Mouse (Mus musculus) frontal cortex, adult (tissue): ENCODE measurements around the gene Gtf3a.
A peak's percentile ranks its signal among the peaks of the same experiment; 100 is the strongest.

Source experiments
- ATAC-seq: cut with Nextera tagmentation; 2 replicates; pipeline ENCODE4 v1.9.2; 2017; ENCODE audit warnings: mild to moderate bottlenecking, moderate library complexity, mixed read lengths; ENCODE audit not compliant: low TSS enrichment

Gtf3a gene

DNA sequence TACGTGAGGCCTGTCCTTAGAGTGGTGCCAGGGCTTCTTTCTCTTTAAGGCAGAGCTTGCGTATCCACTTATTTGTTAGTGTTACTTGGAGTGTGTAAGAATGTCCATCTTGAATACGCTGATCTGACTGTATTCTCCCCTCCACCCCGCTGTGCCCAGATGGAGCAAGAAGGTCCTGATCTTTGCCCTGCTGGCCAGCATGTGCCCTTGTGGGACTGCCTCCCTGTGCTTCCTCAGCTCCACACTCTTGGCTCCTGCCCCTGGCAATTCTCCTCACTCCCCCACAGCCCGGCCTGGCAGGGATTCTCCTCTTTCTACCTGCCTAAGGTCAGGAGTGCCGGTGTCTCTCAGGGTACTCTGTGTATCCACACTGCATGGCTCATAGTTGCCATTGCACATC, 32.9 kb downstream of the Gtf3a start:
- no peak for ATAC-seq

DNA sequence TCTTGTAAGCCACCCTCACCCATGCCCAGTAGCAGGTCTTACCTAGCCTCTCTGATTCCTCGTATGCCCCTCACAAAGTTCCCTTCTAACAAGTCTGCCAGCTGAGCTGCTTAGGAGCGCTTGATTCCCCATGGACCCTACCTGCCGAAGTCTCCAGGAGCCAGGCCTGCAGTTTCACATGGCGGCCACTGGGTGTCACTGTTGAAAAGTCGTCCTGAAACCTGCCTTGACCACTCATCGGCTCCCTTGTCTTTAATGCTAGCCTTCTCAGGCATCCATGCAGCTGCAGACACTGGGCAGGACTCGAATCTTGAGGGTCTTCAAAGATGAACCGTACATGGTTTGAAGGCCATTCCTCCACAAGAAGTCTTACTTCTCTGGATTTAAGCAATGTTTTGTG, 34.8 kb downstream of the Gtf3a start:
- peak; percentile 64; the same call in 1 of the 2 replicates for ATAC-seq

DNA sequence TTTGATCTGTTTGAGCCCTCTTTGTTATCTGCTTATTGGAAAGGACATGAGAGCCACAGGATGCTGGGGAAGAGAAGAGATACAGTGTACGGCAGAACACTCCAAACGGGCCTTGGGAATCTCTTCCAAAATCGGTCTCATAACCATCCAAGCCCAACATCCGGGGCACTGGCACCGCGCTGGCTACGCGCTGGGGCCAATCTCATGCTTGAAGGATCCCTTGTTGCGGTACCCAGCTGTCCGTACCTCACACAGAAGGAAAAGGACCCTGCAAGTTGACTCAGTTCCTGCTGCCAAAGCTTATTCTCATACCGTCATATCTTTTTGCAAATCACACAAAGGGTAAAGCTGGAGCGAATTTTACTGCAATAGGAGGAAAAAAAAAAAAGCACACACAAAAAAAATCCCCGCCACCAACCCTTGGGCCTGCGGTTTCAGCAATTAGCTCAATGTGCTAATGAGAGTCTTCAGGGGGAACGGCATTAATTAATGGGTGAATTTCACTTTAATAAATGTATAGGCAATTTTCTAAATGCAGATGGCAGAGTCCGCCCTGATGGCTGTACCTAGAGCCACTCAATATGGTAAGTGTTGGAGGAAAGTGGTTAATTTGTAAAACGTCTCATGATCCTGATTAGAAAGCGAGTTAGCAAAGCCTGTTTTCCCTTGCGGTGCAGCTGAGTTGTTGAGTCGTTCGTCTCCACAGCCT, 37.4 kb downstream of the Gtf3a start:
- ATAC-seq: no peak

DNA sequence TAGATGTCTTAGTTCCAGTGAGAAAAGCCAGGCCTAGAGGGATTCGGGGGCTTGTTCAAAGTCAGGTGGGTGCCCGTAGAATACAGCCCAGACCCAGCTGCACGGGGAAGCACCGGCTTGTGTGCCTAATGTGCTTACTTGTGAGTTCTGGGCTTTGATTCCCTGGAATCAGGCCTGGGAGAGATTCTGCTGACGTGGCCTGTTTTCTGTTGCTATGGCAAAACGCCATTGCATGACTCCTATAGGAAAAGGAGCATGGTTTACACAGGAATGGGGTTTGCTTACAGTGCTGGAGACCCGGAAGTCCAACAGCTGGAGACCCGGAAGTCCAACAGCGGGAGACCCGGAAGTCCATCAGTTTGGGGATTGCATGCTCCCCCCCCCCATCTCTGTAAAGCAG, 39.1 kb downstream of the Gtf3a start:
- ATAC-seq: no peak

DNA sequence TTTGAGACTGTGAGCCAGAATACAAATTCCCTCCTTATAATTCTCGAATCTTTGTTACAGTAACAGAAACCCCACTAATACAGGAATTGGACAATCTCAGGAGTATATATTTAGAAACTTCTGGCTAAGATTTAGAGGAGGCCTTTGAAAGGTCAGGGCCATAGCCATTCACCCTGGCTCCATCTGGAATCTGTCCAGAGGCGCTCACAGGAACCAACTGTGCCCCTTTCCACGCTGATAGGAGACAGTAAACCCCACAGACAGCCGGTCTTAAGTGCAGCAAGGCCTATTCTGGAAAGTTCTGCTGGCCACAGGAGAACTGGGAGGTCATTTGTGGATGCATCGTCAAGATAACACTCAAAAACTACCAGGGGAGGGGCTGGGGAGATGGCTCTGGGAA, 40.6 kb downstream of the Gtf3a start:
- ATAC-seq: no peak

DNA sequence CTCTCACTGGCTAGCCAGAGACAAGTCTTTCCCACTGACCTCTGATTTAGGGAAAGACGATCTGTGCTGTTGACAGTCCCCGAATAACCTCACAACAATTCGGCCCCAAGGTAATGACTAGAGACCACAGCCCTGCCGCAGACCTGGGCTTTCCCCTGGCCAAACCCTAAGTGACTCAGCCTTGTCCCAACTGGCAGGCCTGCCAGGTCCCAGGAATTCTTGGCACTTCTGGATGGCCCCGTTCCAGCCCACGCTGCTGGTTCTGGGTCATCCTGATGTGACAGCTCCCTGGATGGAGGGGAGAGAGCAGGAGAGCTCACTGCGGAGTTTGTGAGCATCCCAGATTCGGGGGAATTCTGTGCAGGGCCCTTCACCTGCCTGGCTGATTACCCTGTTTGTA, 45.1 kb downstream of the Gtf3a start:
- no peak for ATAC-seq

DNA sequence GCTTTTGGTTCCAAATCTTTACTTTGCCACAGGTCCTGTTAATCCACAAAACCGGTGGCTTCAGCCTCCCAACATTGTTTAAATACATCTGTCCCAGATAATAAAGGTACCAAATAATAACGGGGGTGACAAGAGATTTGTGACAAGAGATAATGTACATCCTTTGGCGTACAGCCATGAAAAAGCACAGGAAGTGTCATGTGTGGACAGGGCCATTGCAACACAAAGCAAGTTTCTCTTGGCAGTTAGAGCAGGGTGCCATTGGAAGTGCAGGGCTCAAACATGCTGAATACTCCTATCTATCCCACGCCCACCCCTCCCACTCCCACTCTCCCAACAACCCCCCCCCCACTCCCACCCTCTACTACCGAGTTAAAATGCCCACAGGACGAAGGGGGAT, 46.5 kb downstream of the Gtf3a start:
- no peak for ATAC-seq

DNA sequence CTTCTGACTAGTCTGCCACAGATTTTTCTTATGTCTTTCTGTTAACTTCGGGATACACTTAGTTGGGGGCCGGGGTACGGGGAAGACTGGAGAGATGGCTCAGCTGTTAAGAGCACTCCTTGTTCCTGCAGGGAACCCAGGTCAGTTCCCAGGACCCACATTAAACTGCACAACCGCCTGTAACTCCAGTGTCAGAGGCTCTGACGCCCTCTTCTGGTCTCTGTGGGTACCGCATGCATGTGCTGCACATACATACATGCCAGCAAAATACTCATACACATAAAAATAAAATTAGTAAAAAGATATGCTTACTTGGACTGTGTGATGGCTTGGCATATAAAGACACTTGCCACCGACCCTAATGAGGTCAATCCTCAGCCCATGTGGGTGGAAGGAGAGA, 48.4 kb downstream of the Gtf3a start:
- ATAC-seq: no peak

DNA sequence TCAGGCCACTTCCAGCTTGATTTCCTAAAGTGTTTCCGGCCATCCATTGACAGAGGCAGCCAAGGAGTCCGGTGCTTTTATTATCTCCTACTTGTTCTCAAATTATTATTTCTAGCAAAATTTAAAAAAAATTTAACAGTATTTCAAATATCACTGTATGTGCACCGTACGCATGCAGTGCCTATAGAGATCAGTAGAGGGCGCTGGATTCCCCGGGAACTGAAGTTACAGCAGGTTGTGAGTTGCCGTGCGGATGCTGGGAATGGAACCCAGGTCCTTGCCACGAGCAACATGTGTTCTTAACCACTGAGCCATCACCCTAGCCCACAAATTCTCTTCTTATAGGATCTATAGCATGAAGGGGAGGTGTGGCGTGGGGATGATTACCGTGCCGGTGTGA, 50.3 kb downstream of the Gtf3a start:
- no peak for ATAC-seq

DNA sequence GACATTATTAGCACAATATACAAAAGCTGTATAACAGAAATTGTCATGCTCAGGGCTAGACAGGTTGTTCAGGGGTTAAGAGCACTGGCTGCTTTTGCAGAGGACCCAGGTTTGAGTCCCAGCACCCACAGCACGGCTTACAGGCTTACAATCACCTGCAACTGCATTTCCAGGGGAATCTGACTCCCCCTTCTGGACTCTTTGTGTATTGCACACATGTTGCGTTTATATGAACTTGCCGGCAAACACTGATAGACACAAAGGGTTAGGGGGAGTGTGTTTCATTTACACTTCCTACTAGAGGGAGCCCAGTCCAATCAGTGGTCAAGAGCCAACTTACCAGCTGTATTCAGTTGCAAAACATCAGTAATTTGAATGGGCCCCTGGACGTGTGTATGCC, 52.9 kb downstream of the Gtf3a start:
- no peak for ATAC-seq

DNA sequence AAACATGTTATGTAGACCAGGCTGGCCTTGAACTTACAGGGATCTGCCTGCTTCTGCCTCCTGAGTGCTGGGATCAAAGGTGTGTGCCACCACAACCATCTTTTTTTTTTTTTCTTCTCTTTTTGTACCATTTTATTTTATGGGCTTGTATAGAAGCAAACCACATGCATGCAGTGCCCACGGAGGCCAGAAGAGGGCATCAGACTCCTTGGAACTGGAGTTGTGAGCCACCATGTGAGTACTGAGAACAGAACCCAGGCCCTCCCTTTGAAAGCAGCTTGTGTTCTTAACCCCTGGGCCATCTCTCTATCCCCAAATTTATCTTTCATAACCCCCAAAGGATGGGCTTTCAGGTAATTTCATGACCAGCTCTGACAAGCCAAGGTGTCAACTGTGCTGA, 54.8 kb downstream of the Gtf3a start:
- ATAC-seq: no peak
